Comparison of ENCODE assay signal across 26 mouse cellular contexts in the genomic region with DNA sequence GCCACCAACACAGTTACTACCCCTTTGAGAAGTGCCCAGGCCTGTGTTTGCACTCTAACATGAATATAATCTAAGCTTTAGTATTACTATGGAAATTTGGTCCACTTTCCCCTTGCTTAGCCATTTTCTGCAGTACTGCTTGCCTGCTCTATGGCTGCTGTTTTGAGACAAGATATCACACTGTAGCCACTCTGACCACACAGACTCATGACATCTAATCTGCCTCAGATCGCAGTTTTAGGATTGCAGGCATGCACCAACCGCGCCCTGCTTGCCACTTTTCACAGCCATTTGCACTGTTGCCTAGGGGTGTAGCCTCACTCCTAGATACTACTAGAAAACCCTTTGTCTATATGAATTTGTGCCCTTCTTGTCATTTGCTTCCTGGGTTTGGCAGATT.
DNase-seq lines count a peak whose midpoint lies in the region; ATAC-seq lines count a peak whose summit lies in the region.
"Had no signal": no experiment of that assay in that cellular context is flagged by ENCODE, and none has a peak within 500 bp of the region (broad histone marks: within the 10 kb centered on the region; RNA-seq: fewer than 3 reads in every experiment).

No protein-coding gene starts in this region.

- H3K27me3 ChIP-seq in liver, embryonic 11.5 days (replicated peaks; ENCODE audit: control insufficient read depth, insufficient read depth, low read length), result no peaks in the 10 kb centered on the region
- H3K27me3 ChIP-seq in liver, embryonic 16.5 days (ENCODE audit: control insufficient read depth, insufficient read depth, low read depth, low read length), result no peaks in the 10 kb centered on the region
- H3K27me3 ChIP-seq in forebrain, embryonic 14.5 days (replicated peaks; ENCODE audit: control insufficient read depth, insufficient read depth, low read length), result no peaks in the 10 kb centered on the region
- H3K27me3 ChIP-seq: forebrain, embryonic 13.5 days; limb, embryonic 13.5 days; midbrain, embryonic 12.5 days had no signal

- H3K9me3 ChIP-seq in liver, embryonic 11.5 days (ENCODE audit: control insufficient read depth, low read length), result no peaks in the 10 kb centered on the region
- no peaks in the 10 kb centered on the region for H3K9me3 ChIP-seq in liver, embryonic 16.5 days (replicated peaks; ENCODE audit: control insufficient read depth, low read length)
- H3K9me3 ChIP-seq in forebrain, embryonic 14.5 days (replicated peaks; ENCODE audit: control insufficient read depth, low read length), result no peaks in the 10 kb centered on the region
- H3K9me3 ChIP-seq: forebrain, embryonic 13.5 days; limb, embryonic 13.5 days; midbrain, embryonic 12.5 days had no signal

- ATAC-seq in common myeloid progenitor, adult 5-6 weeks (replicated peaks; ENCODE audit: low read depth, poor library complexity, severe bottlenecking), result peak; percentile 39; the same call in 1 of the 2 replicates
- ATAC-seq in liver, embryonic 11.5 days (replicated peaks; ENCODE audit: low FRiP score), result peak; percentile 87
- peak; percentile 79 for ATAC-seq in liver, embryonic 16.5 days (ENCODE audit: low read depth)
- ATAC-seq in forebrain, embryonic 14.5 days, result no peak
- ATAC-seq: activated CD4-positive, CD25-positive, alpha-beta regulatory T cell, adult 4 months; forebrain, embryonic 13.5 days; hindbrain, embryonic 16.5 days had no signal

- no peak overlapping the region for H3K4me3 ChIP-seq in liver, embryonic 11.5 days (ENCODE audit: low read depth, low read length)
- H3K4me3 ChIP-seq in liver, embryonic 16.5 days (ENCODE audit: low read depth, low read length), result no peak overlapping the region
- no peak overlapping the region for H3K4me3 ChIP-seq in forebrain, embryonic 14.5 days (ENCODE audit: low read depth, low read length)
- H3K4me3 ChIP-seq: forebrain, embryonic 13.5 days; layer of hippocampus, adult 2 months; left cerebral cortex, adult 2 months; limb, embryonic 13.5 days; midbrain, embryonic 12.5 days had no signal

- 50% methylated on average over 3 of the region's 3 CpGs for WGBS in liver, embryonic 11.5 days
- 21% methylated on average over 3 of the region's 3 CpGs for WGBS in liver, embryonic 16.5 days (ENCODE audit: insufficient replicate concordance)
- WGBS in forebrain, embryonic 14.5 days, result 95% methylated on average over 3 of the region's 3 CpGs

- DNase-seq in liver, embryonic 11.5 days (ENCODE audit: low spot score), result no peak
- DNase-seq in gastrocnemius, postnatal 4 days (ENCODE audit: low spot score in 2 of 2), result no peak
- no peak for DNase-seq in forebrain, embryonic 14.5 days (ENCODE audit: low spot score)
- no peak for DNase-seq in urinary bladder, adult 2 months (ENCODE audit: low spot score)
- DNase-seq in cerebellum, adult 11 months, result no peak
- DNase-seq: adrenal gland, adult 2 months; adrenal gland, postnatal 36 days; B cell, adult 2 months; cerebellum, adult 9-10 months; gastrocnemius, postnatal 36 days; heart, postnatal 14 days; kidney, adult 18-20 months; kidney, postnatal 36 days; lung, adult 2 months; lung, postnatal 14 days; retina, postnatal 1 day; right cerebral cortex, postnatal 14 days had no signal

- no peaks in the 10 kb centered on the region for H3K36me3 ChIP-seq in liver, embryonic 11.5 days (ENCODE audit: control insufficient read depth, insufficient read depth, low read length)
- no peaks in the 10 kb centered on the region for H3K36me3 ChIP-seq in liver, embryonic 16.5 days (ENCODE audit: control insufficient read depth, insufficient read depth)
- H3K36me3 ChIP-seq in forebrain, embryonic 14.5 days (ENCODE audit: control insufficient read depth, insufficient read depth, low read length), result no peaks in the 10 kb centered on the region
- H3K36me3 ChIP-seq: limb, embryonic 13.5 days; midbrain, embryonic 12.5 days had no signal

- H3K4me1 ChIP-seq in liver, embryonic 11.5 days (replicated peaks; ENCODE audit: control insufficient read depth, insufficient read depth, low read length), result peaks cover 8% of the 10 kb centered on the region
- peaks cover 10% of the 10 kb centered on the region for H3K4me1 ChIP-seq in liver, embryonic 16.5 days (ENCODE audit: control insufficient read depth, low read depth, low read length)
- no peaks in the 10 kb centered on the region for H3K4me1 ChIP-seq in forebrain, embryonic 14.5 days (ENCODE audit: control insufficient read depth, insufficient read depth, low read length)
- H3K4me1 ChIP-seq: forebrain, embryonic 13.5 days; midbrain, embryonic 12.5 days had no signal

- no peak overlapping the region for H3K9ac ChIP-seq in liver, embryonic 11.5 days (ENCODE audit: low read depth, low read length)
- H3K9ac ChIP-seq in liver, embryonic 16.5 days (ENCODE audit: low read depth, low read length), result no peak overlapping the region
- no peak overlapping the region for H3K9ac ChIP-seq in forebrain, embryonic 14.5 days (ENCODE audit: low read length)
- H3K9ac ChIP-seq: forebrain, embryonic 13.5 days; limb, embryonic 13.5 days; midbrain, embryonic 12.5 days had no signal

- no peak overlapping the region for H3K27ac ChIP-seq in liver, embryonic 11.5 days (ENCODE audit: low read depth, low read length)
- H3K27ac ChIP-seq in liver, embryonic 16.5 days (ENCODE audit: low read length), result no peak overlapping the region
- H3K27ac ChIP-seq in forebrain, embryonic 14.5 days (ENCODE audit: low read depth, low read length), result no peak overlapping the region
- H3K27ac ChIP-seq: forebrain, embryonic 13.5 days; layer of hippocampus, adult 2 months; left cerebral cortex, adult 2 months; limb, embryonic 13.5 days; midbrain, embryonic 12.5 days had no signal

- H3K4me2 ChIP-seq in liver, embryonic 11.5 days, result no peak overlapping the region
- H3K4me2 ChIP-seq in liver, embryonic 16.5 days (ENCODE audit: low read depth, low read length), result no peak overlapping the region
- H3K4me2 ChIP-seq in forebrain, embryonic 14.5 days (ENCODE audit: low read length), result no peak overlapping the region
- H3K4me2 ChIP-seq: forebrain, embryonic 13.5 days; limb, embryonic 13.5 days; midbrain, embryonic 12.5 days had no signal
